Mouse (Mus musculus) hindbrain, postnatal 0 days (tissue): ENCODE measurements at regions not wholly inside any gene's neighbourhood (a gene's known extent, or its start where the extent isn't known, plus 50 kb on each side); places are given as distances from the start of the nearest gene placed in this dataset.
A peak's percentile ranks its signal among the peaks of the same experiment; 100 is the strongest.

ENCODE experiments used
- ATAC-seq: fragments of 200-750 bp; cut with Nextera tagmentation; 2 replicates; pipeline ENCODE4 v1.8.0; 2017; ENCODE audit warnings: mild to moderate bottlenecking, moderate TSS enrichment, moderate library complexity
- DNase-seq: peaks from one replicate; pipeline ENCODE4 v3.0.0-alpha.2; 2015; ENCODE audit warnings: low spot score
- H3K27ac ChIP-seq: fragments of 300-500 bp; sonication (generic); 2 replicates; pipeline ENCODE4 v1.5.1; 2014; ENCODE audit warnings: mild to moderate bottlenecking
- H3K27me3 ChIP-seq: fragments of 300-500 bp; sonication (generic); 2 replicates; pipeline ENCODE4 v1.6.1; 2014; ENCODE audit warnings: low read length, mixed read lengths; ENCODE audit not compliant: insufficient read depth
- H3K36me3 ChIP-seq: fragments of 300-500 bp; sonication (generic); 2 replicates; pipeline ENCODE4 v1.6.1; 2014; ENCODE audit warnings: low read length, mixed read lengths; ENCODE audit not compliant: insufficient read depth
- H3K4me1 ChIP-seq: fragments of 300-500 bp; sonication (generic); 2 replicates; pipeline ENCODE4 v1.6.1; 2014; ENCODE audit warnings: antibody characterized with exemption, low read length, mixed read lengths; ENCODE audit not compliant: insufficient read depth
- H3K4me2 ChIP-seq: fragments of 300-500 bp; sonication (generic); 2 replicates; pipeline ENCODE4 v1.6.1; 2014; ENCODE audit warnings: low read depth, mild to moderate bottlenecking, low read length, moderate library complexity, mixed read lengths
- H3K4me3 ChIP-seq: fragments of 300-500 bp; sonication (generic); 2 replicates; pipeline ENCODE4 v1.5.1; 2014; ENCODE audit warnings: low read length
- H3K9ac ChIP-seq: fragments of 300-500 bp; sonication (generic); replicated peaks from 2 replicates; pipeline ENCODE4 v1.6.1; 2014; ENCODE audit warnings: mild to moderate bottlenecking, low read length, moderate library complexity, mixed read lengths
- H3K9me3 ChIP-seq: fragments of 300-500 bp; sonication (generic); 2 replicates; pipeline ENCODE4 v1.6.1; 2016; ENCODE audit warnings: low read length, mixed read lengths
- CTCF ChIP-seq: IDR thresholded peaks from 2 replicates; pipeline ENCODE4 v1.5.1; 2016; ENCODE audit warnings: antibody characterized with exemption, control low read depth, low read depth
- WGBS: fragments of 180-500 bp; shearing (Covaris S2); extraction: QIAGEN DNeasy Blood & Tissue Kit; methylation state at CpG from one replicate; pipeline ENCODE4 v1.1.7; 2014; 5-methylcytosine and 5-hydroxymethylcytosine counted together

GRCm38 (mm10) chr2:117597573-117597972 lies 254.8 kb upstream of the Rasgrp1 start:
- no peaks in the 10 kb centered on the region for H3K27me3 ChIP-seq
- no peak overlapping the region for H3K4me3 ChIP-seq
- H3K36me3 ChIP-seq: no peaks in the 10 kb centered on the region
- H3K4me2 ChIP-seq: no peak overlapping the region
- H3K27ac ChIP-seq: no peak overlapping the region
- H3K9ac ChIP-seq: no peak overlapping the region
- DNase-seq (no peak), ATAC-seq (no peak)
- TF ChIP-seq CTCF: no peak
- H3K9me3 ChIP-seq: no peaks in the 10 kb centered on the region
- no peaks in the 10 kb centered on the region for H3K4me1 ChIP-seq

DNA sequence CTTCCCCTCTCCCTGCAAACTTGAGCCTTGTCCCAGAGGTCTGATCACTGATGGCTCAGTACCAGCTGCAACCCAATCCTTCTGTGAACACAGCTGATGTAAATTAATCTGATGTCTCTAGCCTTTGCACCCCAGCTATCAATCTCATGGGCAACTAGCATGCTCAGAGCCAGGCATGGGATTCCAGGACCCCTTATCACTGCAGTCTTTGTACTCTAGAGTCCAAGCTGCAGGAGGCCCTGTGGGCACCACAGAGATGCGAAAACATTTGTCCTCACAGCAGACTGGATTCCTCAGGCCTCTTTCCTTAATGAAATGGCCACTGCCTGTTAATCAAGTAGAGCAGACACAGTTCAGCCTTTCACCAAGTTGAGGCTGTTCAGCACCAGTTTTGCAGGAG lies 272.0 kb upstream of the Rasgrp1 start:
- ATAC-seq (0 out of 2 replicates have a peak, but pooled peaks have one; percentile 40), DNase-seq (no peak)
- H3K4me1 ChIP-seq: no peaks in the 10 kb centered on the region
- no peak overlapping the region for H3K27ac ChIP-seq
- no peak overlapping the region for H3K9ac ChIP-seq
- H3K4me2 ChIP-seq: no peak overlapping the region
- no peak overlapping the region for H3K4me3 ChIP-seq
- no peaks in the 10 kb centered on the region for H3K27me3 ChIP-seq
- TF ChIP-seq CTCF: no peak
- no peaks in the 10 kb centered on the region for H3K36me3 ChIP-seq
- 35% methylated on average over 1 of the region's 1 CpGs for WGBS
- no peaks in the 10 kb centered on the region for H3K9me3 ChIP-seq

DNA sequence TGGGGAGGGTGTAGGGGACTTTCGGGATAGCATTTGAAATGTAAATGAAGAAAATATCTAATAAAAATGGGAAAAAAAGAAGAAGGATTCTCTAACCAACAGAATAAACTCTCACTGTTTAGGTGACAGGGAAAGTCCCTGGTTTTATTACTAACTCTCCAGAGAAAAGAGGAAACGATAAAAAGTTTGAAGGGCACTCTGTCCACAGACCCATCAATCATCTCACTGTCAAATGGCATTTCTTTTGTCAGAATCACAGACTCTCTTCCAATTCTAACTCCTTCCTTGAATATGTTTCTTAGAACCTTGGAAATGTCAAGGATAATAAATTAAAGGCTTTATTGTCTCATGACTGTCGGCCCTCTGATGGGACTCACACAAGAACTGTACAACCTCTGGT lies 275.3 kb upstream of the Rasgrp1 start:
- WGBS: 85% methylated on average over 3 of the region's 3 CpGs
- Histone ChIP-seq H3K4me1 (no peaks in the 10 kb centered on the region), H3K4me2 (no peak overlapping the region), H3K9ac (no peak overlapping the region), H3K9me3 (no peaks in the 10 kb centered on the region), H3K27me3 (no peaks in the 10 kb centered on the region), H3K4me3 (no peak overlapping the region), H3K27ac (no peak overlapping the region), H3K36me3 (no peaks in the 10 kb centered on the region)
- no peak for DNase-seq
- TF ChIP-seq CTCF: no peak
- no peak for ATAC-seq

GRCm38 (mm10) chr2:117623955-117624354 lies 281.2 kb upstream of the Rasgrp1 start:
- ATAC-seq: no peak
- Histone ChIP-seq H3K9ac (no peak overlapping the region), H3K27me3 (no peaks in the 10 kb centered on the region), H3K36me3 (no peaks in the 10 kb centered on the region), H3K27ac (no peak overlapping the region), H3K9me3 (no peaks in the 10 kb centered on the region), H3K4me1 (no peaks in the 10 kb centered on the region), H3K4me2 (no peak overlapping the region), H3K4me3 (no peak overlapping the region)
- peak; percentile 26 for DNase-seq
- TF ChIP-seq CTCF: peak; percentile 60
- 42% methylated on average over 3 of the region's 3 CpGs for WGBS

DNA sequence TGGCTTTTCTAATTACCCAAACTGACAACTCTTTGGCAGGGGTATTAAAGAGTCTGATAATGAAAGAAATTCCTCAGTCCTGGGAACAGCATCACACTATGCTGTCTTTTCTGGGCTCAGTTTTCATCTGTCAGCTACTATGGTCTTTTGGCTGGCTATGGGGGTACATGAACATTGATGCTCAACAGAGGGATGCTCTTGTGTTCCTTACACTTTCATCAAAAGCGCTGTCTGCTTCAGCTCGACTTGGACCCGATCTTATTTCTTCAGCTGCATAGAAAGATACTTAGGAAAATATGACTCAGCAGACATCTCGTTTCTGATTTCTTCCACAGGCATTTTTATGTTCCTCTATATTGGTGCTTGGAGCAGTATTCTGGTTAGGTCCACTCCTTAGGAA lies 292.1 kb upstream of the Rasgrp1 start:
- 57% methylated on average over 4 of the region's 4 CpGs for WGBS
- no peak for DNase-seq

GRCm38 (mm10) chr2:117637397-117637796 lies 294.6 kb upstream of the Rasgrp1 start:
- ATAC-seq (no peak), DNase-seq (no peak)
- no peak for TF ChIP-seq CTCF
- WGBS: 46% methylated on average over 2 of the region's 2 CpGs
- no peak overlapping the region for H3K9ac ChIP-seq
- H3K4me1 ChIP-seq: no peaks in the 10 kb centered on the region
- H3K4me2 ChIP-seq: no peak overlapping the region
- no peaks in the 10 kb centered on the region for H3K27me3 ChIP-seq
- no peaks in the 10 kb centered on the region for H3K9me3 ChIP-seq
- H3K36me3 ChIP-seq: no peaks in the 10 kb centered on the region
- H3K4me3 ChIP-seq: no peak overlapping the region
- no peak overlapping the region for H3K27ac ChIP-seq

More for the DNA sequence above, 292.1 kb upstream of the Rasgrp1 start:
- Histone ChIP-seq H3K27me3 (no peaks in the 10 kb centered on the region), H3K4me1 (no peaks in the 10 kb centered on the region), H3K4me2 (no peak overlapping the region), H3K4me3 (no peak overlapping the region), H3K36me3 (no peaks in the 10 kb centered on the region), H3K9ac (no peak overlapping the region), H3K27ac (no peak overlapping the region), H3K9me3 (no peaks in the 10 kb centered on the region)
- ATAC-seq: peak; percentile 56; the same call in 1 of the 2 replicates
- TF ChIP-seq CTCF: no peak

- ATAC-seq (no peak), DNase-seq (no peak)
- Histone ChIP-seq H3K27ac (no peak overlapping the region), H3K9ac (no peak overlapping the region), H3K27me3 (no peaks in the 10 kb centered on the region), H3K4me1 (no peaks in the 10 kb centered on the region), H3K9me3 (no peaks in the 10 kb centered on the region), H3K4me2 (no peak overlapping the region), H3K4me3 (no peak overlapping the region), H3K36me3 (no peaks in the 10 kb centered on the region)
- no peak for TF ChIP-seq CTCF
Observed at GRCm38 (mm10) chr2:117652101-117652500, 309.3 kb upstream of the Rasgrp1 start.
